Mouse (Mus musculus) spleen, adult 2 months (tissue): ENCODE data around the gene OR5BS1P.

Experiments
- CTCF ChIP-seq: fragments of 200-500 bp; IDR thresholded peaks from 2 replicates; pipeline ENCODE4 v1.5.1; 2011; ENCODE audit warnings: mild to moderate bottlenecking, inconsistent platforms; ENCODE audit not compliant: insufficient read depth, insufficient read length, insufficient replicate concordance; ENCODE audit errors: extremely low read depth
- POLR2A ChIP-seq: fragments of 200-500 bp; IDR thresholded peaks from 2 replicates; pipeline ENCODE4 v1.6.1; 2011; ENCODE audit warnings: low read depth, low read length, inconsistent platforms

DNA sequence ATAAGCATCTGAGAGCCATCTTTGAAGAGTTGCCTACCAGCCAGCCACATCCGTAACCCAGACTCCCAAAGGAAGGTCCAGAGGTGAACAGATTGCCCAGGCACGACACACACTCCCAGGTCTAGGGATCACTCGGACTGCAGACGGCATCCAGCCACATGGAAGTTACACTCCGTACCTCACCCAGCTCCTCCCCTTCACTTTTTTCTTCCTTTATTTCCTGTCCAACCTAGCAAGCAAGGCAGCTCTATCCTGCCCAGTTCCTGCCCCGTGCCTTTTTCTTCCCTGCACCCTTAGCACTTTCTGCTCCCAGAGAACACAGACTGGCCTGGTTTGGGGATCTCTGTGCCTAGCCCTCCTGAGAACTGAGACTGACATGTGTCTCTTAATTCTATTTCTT is 44.9 kb upstream of the OR5BS1P start:
- TF ChIP-seq CTCF (no peak), POLR2A (no peak)
